10 mouse cellular contexts compared by ENCODE assay signal in the genomic region with DNA sequence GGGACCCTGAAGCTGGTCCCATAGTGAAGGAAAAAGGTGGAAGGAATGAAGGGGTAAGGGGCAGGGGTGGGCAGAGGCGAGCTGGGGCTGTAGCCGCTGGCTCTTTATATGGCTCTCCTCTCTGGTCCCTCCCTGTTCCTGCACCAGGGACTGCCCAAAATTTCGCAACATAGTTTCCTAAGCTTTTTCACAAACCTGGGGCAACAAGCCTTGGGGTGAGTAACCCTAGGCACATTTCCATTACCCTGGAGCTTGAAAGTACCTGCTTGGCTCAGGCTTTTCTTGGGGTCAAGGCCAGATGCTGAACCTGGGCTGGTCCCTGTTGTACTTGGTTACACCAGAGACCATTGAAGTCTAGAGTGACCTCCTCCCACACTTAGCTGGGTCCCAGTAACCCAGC. TPM values are rescaled to one million over a fixed set of nuclear protein-coding genes. Genes with fewer than 3 reads are reported as not detected.
DNase-seq lines count a peak whose midpoint lies in the region; ATAC-seq and TF ChIP-seq lines count a peak whose summit lies in the region.
"Had no signal": no experiment of that assay in that cellular context is flagged by ENCODE, and none has a peak within 500 bp of the region (broad histone marks: within the 10 kb centered on the region; RNA-seq: fewer than 3 reads in every experiment).

A gene (minus strand): TSS at position 123 of the 400 bp plus-strand sequence.

- intact Hi-C loops in heart, adult 2 months (cut with DNase I) = no loop called here

- 81% methylated on average over 3 of the region's 3 CpGs for WGBS in heart, adult 2 months
- WGBS in heart, embryonic 11.5 days (ENCODE audit: insufficient replicate concordance) = 74% methylated on average over 3 of the region's 3 CpGs
- 53% methylated on average over 3 of the region's 3 CpGs for WGBS in heart, postnatal 0 days
- 67% methylated on average over 3 of the region's 3 CpGs for WGBS in hindbrain, embryonic 14.5 days
- 89% methylated on average over 3 of the region's 3 CpGs for WGBS in neural tube, embryonic 15.5 days

- no peak for TF ChIP-seq POLR2A in heart, adult 2 months (IDR thresholded peaks at IDR 0.05; ENCODE audit: insufficient read depth, low read depth, low read length)

- 0 out of 2 replicates have a peak, but pooled peaks cover 2% of the 10 kb centered on the region for H3K27me3 ChIP-seq in heart, adult 2 months (ENCODE audit: control insufficient read depth, insufficient read depth, low read length)
- peaks cover 9% of the 10 kb centered on the region for H3K27me3 ChIP-seq in heart, embryonic 11.5 days (ENCODE audit: control insufficient read depth, insufficient read depth, low read length)
- H3K27me3 ChIP-seq in heart, postnatal 0 days (ENCODE audit: control insufficient read depth, insufficient read depth, low read length) = 0 out of 2 replicates have a peak, but pooled peaks cover 15% of the 10 kb centered on the region
- no peaks in the 10 kb centered on the region for H3K27me3 ChIP-seq in hindbrain, embryonic 14.5 days (ENCODE audit: control insufficient read depth, insufficient read depth, low read length)
- no peaks in the 10 kb centered on the region; the same call in 1 of the 2 replicates for H3K27me3 ChIP-seq in neural tube, embryonic 15.5 days (replicated peaks)
- H3K27me3 ChIP-seq: forebrain, embryonic 13.5 days had no signal

- no peak for TF ChIP-seq CTCF in heart, adult 2 months (IDR thresholded peaks at IDR 0.05)
- TF ChIP-seq CTCF in heart, postnatal 0 days (IDR thresholded peaks at IDR 0.05; ENCODE audit: low read depth) = no peak

- no peak within 1 kb of the TSS for H3K27ac ChIP-seq in heart, adult 2 months
- no peak within 1 kb of the TSS for H3K27ac ChIP-seq in heart, embryonic 11.5 days (ENCODE audit: low read depth, low read length)
- no peak within 1 kb of the TSS for H3K27ac ChIP-seq in heart, postnatal 0 days (ENCODE audit: low read depth)
- no peak within 1 kb of the TSS for H3K27ac ChIP-seq in hindbrain, embryonic 14.5 days
- no peak within 1 kb of the TSS for H3K27ac ChIP-seq in neural tube, embryonic 15.5 days (replicated peaks)
- H3K27ac ChIP-seq: forebrain, embryonic 13.5 days; left cerebral cortex, adult 2 months had no signal

- no peaks in the 10 kb centered on the region for H3K79me2 ChIP-seq in heart, adult 2 months (replicated peaks; ENCODE audit: control insufficient read depth, insufficient read depth, low read length)

- no peaks in the 10 kb centered on the region for H3K36me3 ChIP-seq in heart, adult 2 months (ENCODE audit: control insufficient read depth, insufficient read depth, low read length)
- H3K36me3 ChIP-seq in heart, embryonic 11.5 days (ENCODE audit: control insufficient read depth, insufficient read depth, low read length) = no peaks in the 10 kb centered on the region
- no peaks in the 10 kb centered on the region for H3K36me3 ChIP-seq in heart, postnatal 0 days (replicated peaks; ENCODE audit: control insufficient read depth, insufficient read depth, low read length)
- no peaks in the 10 kb centered on the region for H3K36me3 ChIP-seq in hindbrain, embryonic 14.5 days (replicated peaks; ENCODE audit: control insufficient read depth, insufficient read depth)
- no peaks in the 10 kb centered on the region for H3K36me3 ChIP-seq in neural tube, embryonic 15.5 days

- peak in 1 of 2 experiments; percentile 48 for DNase-seq in heart, adult 2 months
- peak; percentile 88 for DNase-seq in adipocyte (ENCODE audit: low spot score)
- no peak for DNase-seq in heart, postnatal 0 days (ENCODE audit: low spot score)
- peak; percentile 58 for DNase-seq in lung, postnatal 14 days
- no peak for DNase-seq in hindbrain, embryonic 14.5 days (ENCODE audit: low spot score)

- ATAC-seq in heart, embryonic 11.5 days (replicated peaks; ENCODE audit: insufficient number of reproducible peaks, low FRiP score, low TSS enrichment) = no peak
- ATAC-seq in heart, postnatal 0 days (ENCODE audit: insufficient read depth, low read depth) = no peak
- no peak for ATAC-seq in hindbrain, embryonic 14.5 days (ENCODE audit: low FRiP score)
- no peak for ATAC-seq in frontal cortex, adult (ENCODE audit: low TSS enrichment)
- no peak for ATAC-seq in neural tube, embryonic 15.5 days (ENCODE audit: low FRiP score)
- ATAC-seq: forebrain, embryonic 13.5 days had no signal

- H3K4me2 ChIP-seq in heart, embryonic 11.5 days = no peak within 1 kb of the TSS
- no peak within 1 kb of the TSS for H3K4me2 ChIP-seq in heart, postnatal 0 days (ENCODE audit: low read depth, low read length)
- no peak within 1 kb of the TSS for H3K4me2 ChIP-seq in hindbrain, embryonic 14.5 days (replicated peaks)
- H3K4me2 ChIP-seq in neural tube, embryonic 15.5 days = no peak within 1 kb of the TSS
- H3K4me2 ChIP-seq: forebrain, embryonic 13.5 days had no signal

- H3K4me1 ChIP-seq in heart, adult 2 months (ENCODE audit: control insufficient read depth, insufficient read depth, low read length) = peaks cover 4% of the 10 kb centered on the region
- H3K4me1 ChIP-seq in heart, embryonic 11.5 days (ENCODE audit: control insufficient read depth, insufficient read depth, low read length) = no peaks in the 10 kb centered on the region
- H3K4me1 ChIP-seq in heart, postnatal 0 days (ENCODE audit: control insufficient read depth, insufficient read depth) = no peaks in the 10 kb centered on the region
- no peaks in the 10 kb centered on the region for H3K4me1 ChIP-seq in hindbrain, embryonic 14.5 days (replicated peaks; ENCODE audit: control insufficient read depth, insufficient read depth, low read length)
- no peaks in the 10 kb centered on the region for H3K4me1 ChIP-seq in neural tube, embryonic 15.5 days
- H3K4me1 ChIP-seq: forebrain, embryonic 13.5 days had no signal

- H3K9ac ChIP-seq in heart, adult 2 months (ENCODE audit: low read depth, low read length) = no peak within 1 kb of the TSS
- H3K9ac ChIP-seq in heart, embryonic 11.5 days (ENCODE audit: low read depth, low read length) = no peak within 1 kb of the TSS
- H3K9ac ChIP-seq in heart, postnatal 0 days (replicated peaks; ENCODE audit: low read depth, low read length) = no peak within 1 kb of the TSS
- H3K9ac ChIP-seq in hindbrain, embryonic 14.5 days = no peak within 1 kb of the TSS
- no peak within 1 kb of the TSS for H3K9ac ChIP-seq in neural tube, embryonic 15.5 days (replicated peaks)
- H3K9ac ChIP-seq: forebrain, embryonic 13.5 days had no signal

- no peak for TF ChIP-seq EP300 in heart, adult 2 months (IDR thresholded peaks at IDR 0.05; ENCODE audit: insufficient read depth, low read depth, low read length)
- no peak for TF ChIP-seq EP300 in heart, postnatal 0 days (IDR thresholded peaks at IDR 0.05; ENCODE audit: low read depth)

- H3K4me3 ChIP-seq in heart, adult 2 months = no peak within 1 kb of the TSS
- H3K4me3 ChIP-seq in heart, embryonic 11.5 days (ENCODE audit: low read depth, low read length) = no peak within 1 kb of the TSS
- H3K4me3 ChIP-seq in heart, postnatal 0 days (ENCODE audit: low read depth, low read length) = no peak within 1 kb of the TSS
- H3K4me3 ChIP-seq in hindbrain, embryonic 14.5 days (replicated peaks; ENCODE audit: low read length) = no peak within 1 kb of the TSS
- H3K4me3 ChIP-seq in neural tube, embryonic 15.5 days (replicated peaks) = no peak within 1 kb of the TSS
- H3K4me3 ChIP-seq: forebrain, embryonic 13.5 days; left cerebral cortex, adult 2 months had no signal

- no peaks in the 10 kb centered on the region for H3K9me3 ChIP-seq in heart, embryonic 11.5 days (replicated peaks; ENCODE audit: control insufficient read depth, low read length)
- no peaks in the 10 kb centered on the region for H3K9me3 ChIP-seq in heart, postnatal 0 days (replicated peaks; ENCODE audit: control insufficient read depth, low read length)
- no peaks in the 10 kb centered on the region for H3K9me3 ChIP-seq in hindbrain, embryonic 14.5 days (ENCODE audit: control insufficient read depth, low read length)
- H3K9me3 ChIP-seq in neural tube, embryonic 15.5 days (replicated peaks) = no peaks in the 10 kb centered on the region
- H3K9me3 ChIP-seq: forebrain, embryonic 13.5 days had no signal

RNA-seq across cellular contexts. Expression of the gene that starts here (rescaled TPM):
- total RNA-seq in heart, adult 2 months (2021) = 10 to 100 TPM; 91.5 to 91.6 TPM
- polyA plus RNA-seq in heart, adult 2 months (2012; rRNA removed) = 119 and 160 TPM in 2 replicates
- 1.3 and 1.6 TPM in 2 replicates for polyA plus RNA-seq in heart, embryonic 11.5 days (2014; fragmentation: Nextera tagmentation; extraction: Ambion mirVana)
- total RNA-seq in heart, postnatal 0 days (2014; rRNA removed; ENCODE audit: low replicate concordance) = 32.5 and 41.7 TPM in 2 replicates
- polyA plus RNA-seq in heart, postnatal 0 days (2015; fragmentation: Nextera tagmentation; extraction: Ambion mirVana) = 23.4 and 25.6 TPM in 2 replicates
- 2.0 and 2.7 TPM in 2 replicates for polyA plus RNA-seq in hindbrain, embryonic 14.5 days (2014; fragmentation: Nextera tagmentation; extraction: Ambion mirVana)
- 3.7 and 4.0 TPM in 2 replicates for polyA plus RNA-seq in neural tube, embryonic 15.5 days (2015; fragmentation: Nextera tagmentation; extraction: Ambion mirVana)

Comparison
In these comparisons a context has a peak if more than half of its experiments do, and no peak if none do; other contexts are left out.
1. DNase-seq: peak in adipocyte (single experiment) and lung, postnatal 14 days (single experiment); none in heart, postnatal 0 days (single experiment) and hindbrain, embryonic 14.5 days (single experiment).